Mouse (Mus musculus) small intestine, adult 2 months (tissue): ENCODE measurements at regions not wholly inside any gene's neighbourhood (a gene's known extent, or its start where the extent isn't known, plus 50 kb on each side); places are given as distances from the start of the nearest gene placed in this dataset.

Source experiments
- CTCF ChIP-seq: fragments of 200-500 bp; IDR thresholded peaks from 2 replicates; pipeline ENCODE4 v1.5.1; 2012; ENCODE audit warnings: low read depth, mild to moderate bottlenecking, control low read depth, inconsistent platforms, low read length, moderate library complexity, mixed read lengths; ENCODE audit not compliant: insufficient replicate concordance, insufficient read length; ENCODE audit errors: extremely low read depth
- POLR2A ChIP-seq: fragments of 200-500 bp; IDR thresholded peaks from 2 replicates; pipeline ENCODE4 v1.6.1; 2012; ENCODE audit warnings: low read depth, mild to moderate bottlenecking, control low read depth, inconsistent platforms, low read length, moderate library complexity

- TF ChIP-seq POLR2A, result no peak
- no peak for TF ChIP-seq CTCF
Measured at GRCm38 (mm10) chr16:55527680-55528079, 229.9 kb upstream of the Zpld1 start.
